Mouse (Mus musculus): ENCODE results near the gene Aig1. TPM values are rescaled to one million over a fixed set of nuclear protein-coding genes. Genes with fewer than 3 reads are reported as not detected.

The Aig1 gene
- polyA plus RNA-seq, 2 experiments, result 6.6 to 14.3 TPM

GRCm38 (mm10) chr10:13754712-13755111 is 114.1 kb downstream of the Aig1 start:
- Histone ChIP-seq H3K36me3 (replicated peaks; ENCODE audit: control insufficient read depth, insufficient read depth, low read depth) (no peaks in the 10 kb centered on the region), H3K9me3 (ENCODE audit: control insufficient read depth, low read length) (no peaks in the 10 kb centered on the region), H3K4me1 (replicated peaks; ENCODE audit: control insufficient read depth in 2 of 2, insufficient read depth in 2 of 2, low read length in 1 of 2) (no peaks in the 10 kb centered on the region), H3K27me3 (ENCODE audit: control insufficient read depth, insufficient read depth, low read length) (no peaks in the 10 kb centered on the region), H3K4me3 (ENCODE audit: insufficient read depth in 1 of 2, low read depth in 2 of 2, low read length in 2 of 2) (no peak overlapping the region), H3K27ac (no peak overlapping the region), H3K9ac (replicated peaks) (no peak overlapping the region), H3K4me2 (ENCODE audit: low read depth) (no peak overlapping the region)
- TF ChIP-seq EP300 (IDR thresholded peaks at IDR 0.05; ENCODE audit: low read depth), result no peak
- TF ChIP-seq CTCF (IDR thresholded peaks at IDR 0.05; ENCODE audit: low read depth), result no peak
- ATAC-seq (ENCODE audit: insufficient read depth) (no peak), DNase-seq (ENCODE audit: low read depth in 3 of 3, low spot score in 3 of 3) (no peak)
- WGBS (ENCODE audit: insufficient replicate concordance), result 72% methylated on average over 1 of the region's 1 CpGs

DNA sequence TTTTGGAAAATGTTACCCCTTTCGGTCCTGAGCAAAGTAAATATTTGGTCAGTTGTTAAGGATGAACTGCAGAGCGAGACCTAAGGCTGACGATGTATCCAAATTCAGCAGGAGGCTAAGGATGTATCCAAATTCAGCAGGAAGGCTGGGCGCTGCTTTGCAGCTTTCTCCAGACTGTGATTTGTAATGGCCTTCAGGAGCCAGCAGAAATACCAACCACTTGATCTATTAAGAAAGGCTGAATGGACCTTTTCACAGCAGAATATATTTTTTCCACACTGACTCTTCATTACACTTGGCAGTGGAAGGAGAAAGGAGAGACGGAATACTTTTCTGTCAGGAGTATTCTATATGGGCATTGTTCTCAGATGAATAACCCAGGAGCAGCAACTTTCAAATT is 115.0 kb downstream of the Aig1 start:
- no peaks in the 10 kb centered on the region for H3K36me3 ChIP-seq (replicated peaks; ENCODE audit: control insufficient read depth, insufficient read depth, low read depth)
- WGBS (ENCODE audit: insufficient replicate concordance), result 74% methylated on average over 5 of the region's 5 CpGs
- no peak overlapping the region for H3K4me2 ChIP-seq (ENCODE audit: low read depth)
- no peaks in the 10 kb centered on the region for H3K27me3 ChIP-seq (ENCODE audit: control insufficient read depth, insufficient read depth, low read length)
- TF ChIP-seq EP300 (IDR thresholded peaks at IDR 0.05; ENCODE audit: low read depth) (no peak), CTCF (IDR thresholded peaks at IDR 0.05; ENCODE audit: low read depth) (no peak)
- H3K4me1 ChIP-seq (replicated peaks; ENCODE audit: control insufficient read depth in 2 of 2, insufficient read depth in 2 of 2, low read length in 1 of 2), result no peaks in the 10 kb centered on the region
- no peak for ATAC-seq (ENCODE audit: insufficient read depth)
- H3K4me3 ChIP-seq (ENCODE audit: insufficient read depth in 1 of 2, low read depth in 2 of 2, low read length in 2 of 2), result no peak overlapping the region
- H3K27ac ChIP-seq, result no peak overlapping the region
- H3K9me3 ChIP-seq (ENCODE audit: control insufficient read depth, low read length), result no peaks in the 10 kb centered on the region
- DNase-seq (ENCODE audit: low read depth in 3 of 3, low spot score in 3 of 3), result no peak
- no peak overlapping the region for H3K9ac ChIP-seq (replicated peaks)

GRCm38 (mm10) chr10:13739494-13740140 is 129.2 kb downstream of the Aig1 start:
- DNase-seq (ENCODE audit: low read depth in 3 of 3, low spot score in 3 of 3) (no peak), ATAC-seq (ENCODE audit: insufficient read depth) (no peak)
- 79% methylated on average over 18 of the region's 18 CpGs for WGBS (ENCODE audit: insufficient replicate concordance)
- H3K9ac ChIP-seq (replicated peaks), result no peak overlapping the region
- no peaks in the 10 kb centered on the region for H3K36me3 ChIP-seq (replicated peaks; ENCODE audit: control insufficient read depth, insufficient read depth, low read depth)
- H3K9me3 ChIP-seq (ENCODE audit: control insufficient read depth, low read length), result no peaks in the 10 kb centered on the region
- no peaks in the 10 kb centered on the region for H3K4me1 ChIP-seq (replicated peaks; ENCODE audit: control insufficient read depth in 2 of 2, insufficient read depth in 2 of 2, low read length in 1 of 2)
- no peaks in the 10 kb centered on the region for H3K27me3 ChIP-seq (ENCODE audit: control insufficient read depth, insufficient read depth, low read length)
- H3K4me3 ChIP-seq (ENCODE audit: insufficient read depth in 1 of 2, low read depth in 2 of 2, low read length in 2 of 2), result no peak overlapping the region
- no peak for TF ChIP-seq CTCF (IDR thresholded peaks at IDR 0.05; ENCODE audit: low read depth)
- no peak for TF ChIP-seq EP300 (IDR thresholded peaks at IDR 0.05; ENCODE audit: low read depth)
- no peak overlapping the region for H3K27ac ChIP-seq
- H3K4me2 ChIP-seq (ENCODE audit: low read depth), result no peak overlapping the region

GRCm38 (mm10) chr10:13730039-13730748 is 138.6 kb downstream of the Aig1 start:
- TF ChIP-seq EP300 (IDR thresholded peaks at IDR 0.05; ENCODE audit: low read depth), result no peak
- TF ChIP-seq CTCF (IDR thresholded peaks at IDR 0.05; ENCODE audit: low read depth), result no peak
- 71% methylated on average over 4 of the region's 4 CpGs for WGBS (ENCODE audit: insufficient replicate concordance)

DNA sequence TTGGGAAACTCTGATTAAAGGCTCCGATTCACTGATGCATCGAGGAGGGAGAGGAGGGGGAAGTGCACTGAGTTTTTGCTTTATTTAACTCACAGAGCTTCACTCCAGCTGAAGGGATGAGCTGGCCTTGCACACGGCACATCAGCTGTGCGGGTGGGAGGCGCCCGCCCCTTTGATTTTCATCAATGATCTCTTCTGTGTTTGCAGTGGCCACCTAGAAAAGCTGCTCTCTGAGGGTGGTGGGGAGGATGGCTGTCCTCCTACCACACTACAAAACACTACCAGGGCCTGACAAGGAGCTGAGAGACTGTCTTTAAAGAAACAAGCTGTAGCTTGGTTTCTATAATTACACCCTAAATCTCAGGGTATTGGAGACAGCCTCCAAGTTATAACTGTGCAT is 141.1 kb downstream of the Aig1 start:
- DNase-seq (ENCODE audit: low read depth in 3 of 3, low spot score in 3 of 3) (no peak), ATAC-seq (ENCODE audit: insufficient read depth) (no peak)
- no peak overlapping the region for H3K27ac ChIP-seq
- no peak overlapping the region for H3K4me3 ChIP-seq (ENCODE audit: insufficient read depth in 1 of 2, low read depth in 2 of 2, low read length in 2 of 2)
- no peak overlapping the region for H3K4me2 ChIP-seq (ENCODE audit: low read depth)
- no peaks in the 10 kb centered on the region for H3K36me3 ChIP-seq (replicated peaks; ENCODE audit: control insufficient read depth, insufficient read depth, low read depth)
- H3K27me3 ChIP-seq (ENCODE audit: control insufficient read depth, insufficient read depth, low read length), result no peaks in the 10 kb centered on the region
- no peak for TF ChIP-seq EP300 (IDR thresholded peaks at IDR 0.05; ENCODE audit: low read depth)
- TF ChIP-seq CTCF (IDR thresholded peaks at IDR 0.05; ENCODE audit: low read depth), result no peak
- no peak overlapping the region for H3K9ac ChIP-seq (replicated peaks)
- H3K4me1 ChIP-seq (replicated peaks; ENCODE audit: control insufficient read depth in 2 of 2, insufficient read depth in 2 of 2, low read length in 1 of 2), result no peaks in the 10 kb centered on the region
- no peaks in the 10 kb centered on the region for H3K9me3 ChIP-seq (ENCODE audit: control insufficient read depth, low read length)
- 56% methylated on average over 6 of the region's 6 CpGs for WGBS (ENCODE audit: insufficient replicate concordance)

More at GRCm38 (mm10) chr10:13730039-13730748, 138.6 kb downstream of the Aig1 start:
- no peak overlapping the region for H3K27ac ChIP-seq
- no peak overlapping the region for H3K4me2 ChIP-seq (ENCODE audit: low read depth)
- H3K4me3 ChIP-seq (ENCODE audit: insufficient read depth in 1 of 2, low read depth in 2 of 2, low read length in 2 of 2), result no peak overlapping the region
- no peak overlapping the region for H3K9ac ChIP-seq (replicated peaks)
- H3K27me3 ChIP-seq (ENCODE audit: control insufficient read depth, insufficient read depth, low read length), result no peaks in the 10 kb centered on the region
- no peak for ATAC-seq (ENCODE audit: insufficient read depth)
- H3K36me3 ChIP-seq (replicated peaks; ENCODE audit: control insufficient read depth, insufficient read depth, low read depth), result no peaks in the 10 kb centered on the region
- no peak for DNase-seq (ENCODE audit: low read depth in 3 of 3, low spot score in 3 of 3)
- no peaks in the 10 kb centered on the region for H3K9me3 ChIP-seq (ENCODE audit: control insufficient read depth, low read length)
- no peaks in the 10 kb centered on the region for H3K4me1 ChIP-seq (replicated peaks; ENCODE audit: control insufficient read depth in 2 of 2, insufficient read depth in 2 of 2, low read length in 1 of 2)

Measured in liver, embryonic 14.5 days (tissue).